Mouse (Mus musculus) myocyte (in vitro differentiated cells): Measurements from ENCODE around the gene 9130230L23Rik.

ENCODE experiments used
- CEBPB ChIP-seq: IDR thresholded peaks from 2 replicates; pipeline ENCODE4 v1.6.1; 2011; ENCODE audit warnings: mild to moderate bottlenecking, moderate library complexity; ENCODE audit not compliant: poor library complexity, insufficient read depth, severe bottlenecking
- E2F4 ChIP-seq: IDR thresholded peaks from one replicate; pipeline ENCODE4 v1.6.1; 2011; ENCODE audit warnings: mild to moderate bottlenecking, control low read depth, moderate library complexity; ENCODE audit not compliant: insufficient read depth
- MAX ChIP-seq: IDR thresholded peaks from one replicate; pipeline ENCODE4 v1.6.1; 2011; ENCODE audit warnings: low read depth, mild to moderate bottlenecking, control low read depth
- MYOD1 ChIP-seq, 3 experiments: IDR thresholded peaks; one replicate each; pipeline ENCODE4 v1.6.1; 2011; ENCODE audit warnings: control low read depth in 2 of 3, low read depth in 2 of 3, mild to moderate bottlenecking in 2 of 3, moderate library complexity in 1 of 3; ENCODE audit not compliant: insufficient read length in 2 of 3, control insufficient read depth in 1 of 3
- MYOG ChIP-seq, 3 experiments: IDR thresholded peaks; one replicate each; pipeline ENCODE4 v1.6.1; 2011; ENCODE audit warnings: control low read depth in 2 of 3, low read depth in 2 of 3, mild to moderate bottlenecking in 2 of 3; ENCODE audit not compliant: insufficient read length in 2 of 3, control insufficient read depth in 1 of 3, insufficient read depth in 1 of 3
- POLR2A ChIP-seq: IDR thresholded peaks from one replicate; pipeline ENCODE4 v1.6.1; 2011; ENCODE audit warnings: low read depth, mild to moderate bottlenecking, control low read depth, moderate library complexity; ENCODE audit not compliant: insufficient read length
- POLR2AphosphoS2 ChIP-seq: IDR thresholded peaks from one replicate; pipeline ENCODE4 v1.6.1; 2011; ENCODE audit warnings: low read depth, control low read depth; ENCODE audit not compliant: insufficient read length
- REST ChIP-seq: IDR thresholded peaks from one replicate; pipeline ENCODE4 v1.6.1; 2011; ENCODE audit warnings: mild to moderate bottlenecking, control low read depth, moderate library complexity; ENCODE audit not compliant: insufficient read depth, insufficient read length
- TCF12 ChIP-seq: IDR thresholded peaks from one replicate; pipeline ENCODE4 v1.6.1; 2011; ENCODE audit warnings: mild to moderate bottlenecking, control low read depth; ENCODE audit not compliant: poor library complexity, insufficient read depth, severe bottlenecking
- TCF3 ChIP-seq: IDR thresholded peaks from one replicate; pipeline ENCODE4 v1.6.1; 2011; ENCODE audit warnings: low read depth, control low read depth; ENCODE audit not compliant: insufficient read length
- USF1 ChIP-seq: IDR thresholded peaks from one replicate; pipeline ENCODE4 v1.6.1; 2011; ENCODE audit warnings: low read depth, mild to moderate bottlenecking, control low read depth, moderate library complexity

GRCm38 (mm10) chr5:66031699-66032098 is 27.6 kb upstream of the 9130230L23Rik start:
- TF ChIP-seq POLR2A (no peak), E2F4 (no peak), USF1 (no peak), MAX (no peak), TCF12 (no peak), POLR2AphosphoS2 (no peak), MYOD1 (IDR thresholded peaks at IDR 0.05; ENCODE audit: control insufficient read depth in 1 of 3, insufficient read length in 2 of 3, low read depth in 2 of 3) (no peak), REST (no peak), TCF3 (no peak), MYOG (IDR thresholded peaks at IDR 0.05; ENCODE audit: control insufficient read depth in 1 of 3, insufficient read depth in 1 of 3, insufficient read length in 2 of 3, low read depth in 2 of 3) (no peak), CEBPB (no peak)
